Mouse (Mus musculus) natural killer cell, adult 2 months (primary cell): ENCODE data around the gene Igsf10.
"Not testable (repeated sequence)": the region's sequence is repeated elsewhere in the genome, so short reads cannot be mapped to it uniquely, and the experiment has no call there.

Experiments
- DNase-seq, 2 experiments: peaks; one replicate each; pipeline ENCODE4 v3.0.0; 2022; ENCODE audit warnings: low spot score in 2 of 2

The Igsf10 gene

GRCm38 (mm10) chr3:59344065-59344905, at the start of gene Igsf10:
Gene Igsf10 (minus strand): TSS chr3:59344394.
- no peak for DNase-seq

GRCm38 (mm10) chr3:59385553-59385952, 41.4 kb upstream of the Igsf10 start:
- no peak for DNase-seq

- no peak for DNase-seq
Measured at GRCm38 (mm10) chr3:59385000-59385399, 40.8 kb upstream of the Igsf10 start.

- DNase-seq, result no peak
Measured at GRCm38 (mm10) chr3:59384321-59384720, 40.1 kb upstream of the Igsf10 start.

- DNase-seq, result not testable (repeated sequence)
Measured at GRCm38 (mm10) chr3:59378791-59379190, 34.6 kb upstream of the Igsf10 start.

- DNase-seq, result no peak
Measured at GRCm38 (mm10) chr3:59361895-59362294, 17.7 kb upstream of the Igsf10 start.

GRCm38 (mm10) chr3:59360102-59360501, 15.9 kb upstream of the Igsf10 start:
- DNase-seq, result no peak

- no peak for DNase-seq
Measured at GRCm38 (mm10) chr3:59354156-59354555, 10.0 kb upstream of the Igsf10 start.

GRCm38 (mm10) chr3:59351768-59352167, 7.6 kb upstream of the Igsf10 start:
- no peak for DNase-seq

GRCm38 (mm10) chr3:59343026-59343425, 1.2 kb downstream of the Igsf10 start:
- DNase-seq, result no peak

- peak in 1 of 2 experiments; percentile 4 for DNase-seq
Measured at GRCm38 (mm10) chr3:59341647-59342427, 2.4 kb downstream of the Igsf10 start.

GRCm38 (mm10) chr3:59328526-59328925, 15.7 kb downstream of the Igsf10 start:
- no peak for DNase-seq

- peak; percentile 21 to 46 for DNase-seq
Measured at GRCm38 (mm10) chr3:59321278-59321876, 22.8 kb downstream of the Igsf10 start.

- no peak for DNase-seq
Measured at GRCm38 (mm10) chr3:59316077-59316476, 28.1 kb downstream of the Igsf10 start.

- DNase-seq, result no peak
Measured at GRCm38 (mm10) chr3:59312610-59313009, 31.6 kb downstream of the Igsf10 start.

- DNase-seq, result no peak
Measured at GRCm38 (mm10) chr3:59305518-59305917, 38.7 kb downstream of the Igsf10 start.

- no peak for DNase-seq
Measured at GRCm38 (mm10) chr3:59304944-59305343, 39.2 kb downstream of the Igsf10 start.

- DNase-seq, result no peak
Measured at GRCm38 (mm10) chr3:59297653-59298052, 46.5 kb downstream of the Igsf10 start.

- DNase-seq, result no peak
Measured at GRCm38 (mm10) chr3:59296563-59297130, 47.5 kb downstream of the Igsf10 start.

GRCm38 (mm10) chr3:59295699-59296562, 48.3 kb downstream of the Igsf10 start:
- DNase-seq, result no peak
